Mouse (Mus musculus) midbrain, embryonic 12.5 days (tissue): ENCODE measurements around the gene Krt79. TPM values are rescaled to one million over a fixed set of nuclear protein-coding genes. Genes with fewer than 3 reads are reported as not detected.

ENCODE experiments used
- ATAC-seq: fragments of 200-750 bp; cut with Nextera tagmentation; 2 replicates; pipeline ENCODE4 v1.8.0; 2017; ENCODE audit warnings: low read depth, moderate TSS enrichment, moderate library complexity; ENCODE audit not compliant: low FRiP score
- H3K27ac ChIP-seq: fragments of 300-500 bp; sonication (generic); replicated peaks from 2 replicates; pipeline ENCODE4 v1.5.1; 2016; ENCODE audit warnings: mild to moderate bottlenecking
- H3K27me3 ChIP-seq: fragments of 300-500 bp; sonication (generic); 2 replicates; pipeline ENCODE4 v1.6.1; 2016; ENCODE audit warnings: mild to moderate bottlenecking
- H3K36me3 ChIP-seq: fragments of 300-500 bp; sonication (generic); 2 replicates; pipeline ENCODE4 v1.6.1; 2016
- H3K4me1 ChIP-seq: fragments of 300-500 bp; sonication (generic); 2 replicates; pipeline ENCODE4 v1.6.1; 2016
- H3K4me2 ChIP-seq: fragments of 300-500 bp; sonication (generic); replicated peaks from 2 replicates; pipeline ENCODE4 v1.6.1; 2016; ENCODE audit warnings: mild to moderate bottlenecking, moderate library complexity
- H3K4me3 ChIP-seq: fragments of 300-500 bp; sonication (generic); 2 replicates; pipeline ENCODE4 v1.5.1; 2016; ENCODE audit warnings: mild to moderate bottlenecking
- H3K9ac ChIP-seq: fragments of 300-500 bp; sonication (generic); replicated peaks from 2 replicates; pipeline ENCODE4 v1.6.1; 2016; ENCODE audit warnings: mild to moderate bottlenecking, moderate library complexity
- H3K9me3 ChIP-seq: fragments of 300-500 bp; sonication (generic); 2 replicates; pipeline ENCODE4 v1.6.1; 2016; ENCODE audit warnings: mild to moderate bottlenecking
- WGBS: fragments of 180-500 bp; shearing (Covaris S2); methylation state at CpG from one replicate; pipeline ENCODE4 v1.1.7; 2016; 5-methylcytosine and 5-hydroxymethylcytosine counted together
- polyA plus RNA-seq: library from polyadenylated mRNA; unstranded; fragments of >200 nt; fragmentation: Nextera tagmentation; extraction: Ambion mirVana; gene quantifications from 2 replicates; pipeline ENCODE4 v1.2.1, GENCODE M21; 2016

Gene Krt79
- polyA plus RNA-seq, 1 experiment from 2014 or later, result 0.27 TPM

DNA sequence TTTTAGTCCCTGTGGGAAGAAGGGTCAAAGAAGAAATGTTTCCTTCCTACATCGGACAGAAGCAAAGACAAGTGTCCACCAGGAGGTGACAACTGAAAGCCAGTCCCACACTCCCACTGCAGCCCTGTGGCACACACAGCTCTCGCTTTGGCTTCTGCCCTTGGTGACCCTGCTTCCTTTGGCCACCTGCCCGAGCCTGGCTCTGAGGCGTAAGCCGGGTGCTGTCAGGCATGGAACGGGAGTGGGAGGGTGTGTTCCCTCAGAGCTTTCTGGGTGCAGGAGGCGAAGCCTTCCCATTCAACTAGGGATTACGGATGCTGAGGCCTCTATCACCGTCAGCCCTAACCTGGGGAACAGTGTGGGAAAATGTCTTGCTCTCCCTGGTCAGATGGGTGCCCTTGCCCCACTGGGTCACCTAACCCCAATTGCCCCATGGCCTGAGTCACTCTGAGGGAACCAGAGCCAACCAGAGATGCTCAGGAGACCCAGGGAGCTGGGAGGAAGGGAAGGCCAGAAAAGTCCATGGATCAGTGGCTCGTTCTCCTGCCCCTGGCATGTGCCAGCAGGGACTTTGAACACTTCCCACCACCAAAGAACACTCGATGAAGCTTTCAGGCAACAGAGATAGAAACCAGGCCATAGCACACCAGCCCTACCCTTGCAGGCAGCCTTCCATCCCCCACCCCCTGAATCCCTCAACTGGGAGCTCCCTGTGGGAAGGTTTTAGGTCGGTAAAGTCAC lies 12.6 kb downstream of the Krt79 start:
- Histone ChIP-seq H3K4me2 (no peak overlapping the region), H3K27ac (no peak overlapping the region), H3K4me3 (no peak overlapping the region), H3K36me3 (no peaks in the 10 kb centered on the region), H3K9me3 (no peaks in the 10 kb centered on the region), H3K9ac (no peak overlapping the region), H3K27me3 (peaks cover 27% of the 10 kb centered on the region), H3K4me1 (peaks cover 12% of the 10 kb centered on the region)
- ATAC-seq, result no peak
- 63% methylated on average over 12 of the region's 12 CpGs for WGBS

- no peak overlapping the region for H3K4me2 ChIP-seq
- no peak overlapping the region for H3K4me3 ChIP-seq
- H3K9me3 ChIP-seq, result no peaks in the 10 kb centered on the region
- no peak for ATAC-seq
- H3K27me3 ChIP-seq, result peaks cover 11% of the 10 kb centered on the region
- no peaks in the 10 kb centered on the region for H3K36me3 ChIP-seq
- WGBS, result 86% methylated on average over 1 of the region's 1 CpGs
- peaks cover 10% of the 10 kb centered on the region for H3K4me1 ChIP-seq
- H3K9ac ChIP-seq, result no peak overlapping the region
- no peak overlapping the region for H3K27ac ChIP-seq
Measured at GRCm38 (mm10) chr15:101925041-101925440, 15.1 kb downstream of the Krt79 start.

GRCm38 (mm10) chr15:101924635-101925034 lies 15.5 kb downstream of the Krt79 start, which contains the start of gene Krt4:
TSS of gene Krt4 (minus strand) at chr15:101924735.
- Histone ChIP-seq H3K4me2 (no peak within 1 kb of the TSS), H3K27ac (no peak within 1 kb of the TSS), H3K9ac (no peak within 1 kb of the TSS), H3K27me3 (peaks cover 7% of the 10 kb centered on the region), H3K4me3 (no peak within 1 kb of the TSS), H3K36me3 (no peaks in the 10 kb centered on the region), H3K4me1 (peaks cover 6% of the 10 kb centered on the region), H3K9me3 (no peaks in the 10 kb centered on the region)
- ATAC-seq, result no peak
- WGBS, result 74% methylated on average over 11 of the region's 11 CpGs

GRCm38 (mm10) chr15:101922296-101922695 lies 17.8 kb downstream of the Krt79 start:
- ATAC-seq, result no peak
- Histone ChIP-seq H3K27ac (no peak overlapping the region), H3K9ac (no peak overlapping the region), H3K27me3 (no peaks in the 10 kb centered on the region), H3K9me3 (no peaks in the 10 kb centered on the region), H3K4me1 (no peaks in the 10 kb centered on the region), H3K36me3 (no peaks in the 10 kb centered on the region), H3K4me3 (no peak overlapping the region), H3K4me2 (no peak overlapping the region)
- WGBS, result 83% methylated on average over 2 of the region's 2 CpGs

DNA sequence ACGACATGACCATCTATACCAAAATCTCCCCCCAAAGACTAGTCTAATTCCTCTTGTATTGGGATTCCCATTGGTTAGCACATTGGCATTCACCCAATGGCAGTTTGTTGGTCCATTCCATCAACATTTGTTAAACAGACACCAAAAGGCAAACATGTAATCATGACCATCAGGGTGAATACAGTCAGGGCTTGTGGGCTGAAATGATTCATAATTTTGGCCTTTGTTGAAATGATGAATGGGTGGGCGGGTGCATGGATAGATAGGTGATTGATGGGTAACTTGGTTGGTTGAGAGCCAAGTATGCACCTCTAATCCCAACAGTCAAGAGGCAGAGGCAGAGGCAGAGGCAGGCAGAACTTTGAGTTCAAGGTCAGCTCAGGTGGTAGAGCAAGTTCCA lies 24.1 kb downstream of the Krt79 start:
- Histone ChIP-seq H3K4me1 (no peaks in the 10 kb centered on the region), H3K36me3 (no peaks in the 10 kb centered on the region), H3K27ac (no peak overlapping the region), H3K9ac (no peak overlapping the region), H3K4me3 (no peak overlapping the region), H3K27me3 (no peaks in the 10 kb centered on the region), H3K9me3 (no peaks in the 10 kb centered on the region), H3K4me2 (no peak overlapping the region)
- 78% methylated on average over 2 of the region's 2 CpGs for WGBS
- ATAC-seq, result no peak

DNA sequence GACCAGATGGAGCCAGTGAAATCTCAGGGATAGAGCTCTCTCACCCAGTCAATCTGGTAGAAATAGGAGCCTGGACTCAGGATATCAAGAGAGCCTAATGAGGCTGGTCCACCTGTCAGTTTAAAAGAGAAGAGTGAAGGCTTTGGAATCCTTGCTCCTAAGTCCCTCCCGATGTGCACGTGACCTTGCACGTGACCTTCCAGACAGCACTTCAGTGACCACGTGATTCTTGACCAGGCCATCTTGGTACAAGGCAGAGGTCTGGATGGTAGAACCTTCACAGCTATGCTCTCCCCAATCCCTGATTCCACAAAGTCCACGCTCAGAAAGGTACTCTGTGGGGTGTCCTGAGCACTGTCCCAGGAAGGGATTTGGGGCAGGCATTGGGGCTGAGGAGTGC lies 35.3 kb downstream of the Krt79 start:
- ATAC-seq, result no peak
- no peak overlapping the region for H3K4me3 ChIP-seq
- H3K36me3 ChIP-seq, result no peaks in the 10 kb centered on the region
- WGBS, result 88% methylated on average over 5 of the region's 5 CpGs
- no peaks in the 10 kb centered on the region for H3K27me3 ChIP-seq
- H3K4me1 ChIP-seq, result no peaks in the 10 kb centered on the region
- no peak overlapping the region for H3K9ac ChIP-seq
- H3K4me2 ChIP-seq, result no peak overlapping the region
- H3K27ac ChIP-seq, result no peak overlapping the region
- no peaks in the 10 kb centered on the region for H3K9me3 ChIP-seq

DNA sequence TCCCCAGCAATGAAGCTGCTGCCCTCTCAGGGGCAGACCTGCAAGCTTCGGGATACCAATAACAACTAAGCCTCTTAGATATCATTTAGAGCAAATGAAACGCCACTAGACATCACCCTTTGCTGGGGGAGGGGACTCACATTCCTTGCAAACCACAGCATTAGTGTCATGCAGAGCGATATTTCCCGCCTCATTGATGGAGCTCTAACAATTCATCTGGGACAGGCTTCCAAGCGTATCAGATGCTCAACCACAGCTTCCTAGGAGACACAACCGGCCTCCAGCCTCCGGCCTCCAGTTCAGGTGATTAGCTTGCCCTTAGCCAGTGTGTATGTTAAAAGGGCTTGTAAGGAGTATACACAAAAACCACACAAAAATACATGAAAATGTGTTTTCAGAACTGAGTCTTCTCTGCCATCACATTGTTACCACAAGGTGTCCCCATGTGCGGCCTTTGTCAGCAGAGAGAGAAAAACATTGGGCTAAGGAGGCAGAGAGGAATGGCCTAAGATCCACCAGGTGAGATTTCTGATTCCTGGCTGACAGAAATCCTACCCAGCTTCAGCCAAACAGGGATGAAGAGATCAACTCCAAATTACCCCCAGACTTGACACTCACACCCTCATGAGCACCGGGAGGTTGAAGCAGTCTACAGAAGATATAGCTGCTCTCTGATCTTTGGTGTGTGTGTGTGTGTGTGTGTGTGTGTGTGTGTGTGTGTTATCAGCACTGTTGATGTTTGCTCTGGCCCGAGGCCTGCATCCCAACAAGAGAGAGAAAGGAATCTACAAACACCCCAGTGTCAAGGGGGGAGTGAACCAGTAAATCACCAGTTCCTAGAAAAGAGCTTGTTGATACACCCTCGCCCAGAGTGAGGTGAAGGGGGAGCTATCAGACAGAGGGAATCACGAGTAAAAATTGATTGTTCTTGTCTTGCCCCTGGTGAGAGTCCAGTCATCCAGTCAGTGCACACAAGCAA lies 37.7 kb downstream of the Krt79 start:
- Histone ChIP-seq H3K4me3 (no peak overlapping the region), H3K9ac (no peak overlapping the region), H3K27ac (no peak overlapping the region), H3K27me3 (no peaks in the 10 kb centered on the region), H3K36me3 (no peaks in the 10 kb centered on the region), H3K9me3 (no peaks in the 10 kb centered on the region), H3K4me2 (no peak overlapping the region), H3K4me1 (no peaks in the 10 kb centered on the region)
- ATAC-seq, result no peak
- WGBS, result 54% methylated on average over 12 of the region's 12 CpGs

- no peak overlapping the region for H3K27ac ChIP-seq
- H3K36me3 ChIP-seq, result no peaks in the 10 kb centered on the region
- 95% methylated on average over 4 of the region's 4 CpGs for WGBS
- ATAC-seq, result no peak
- no peaks in the 10 kb centered on the region for H3K27me3 ChIP-seq
- no peak overlapping the region for H3K9ac ChIP-seq
- H3K4me1 ChIP-seq, result no peaks in the 10 kb centered on the region
- H3K4me3 ChIP-seq, result no peak overlapping the region
- H3K4me2 ChIP-seq, result no peak overlapping the region
- no peaks in the 10 kb centered on the region for H3K9me3 ChIP-seq
Measured at GRCm38 (mm10) chr15:101895216-101895615, 44.9 kb downstream of the Krt79 start.

DNA sequence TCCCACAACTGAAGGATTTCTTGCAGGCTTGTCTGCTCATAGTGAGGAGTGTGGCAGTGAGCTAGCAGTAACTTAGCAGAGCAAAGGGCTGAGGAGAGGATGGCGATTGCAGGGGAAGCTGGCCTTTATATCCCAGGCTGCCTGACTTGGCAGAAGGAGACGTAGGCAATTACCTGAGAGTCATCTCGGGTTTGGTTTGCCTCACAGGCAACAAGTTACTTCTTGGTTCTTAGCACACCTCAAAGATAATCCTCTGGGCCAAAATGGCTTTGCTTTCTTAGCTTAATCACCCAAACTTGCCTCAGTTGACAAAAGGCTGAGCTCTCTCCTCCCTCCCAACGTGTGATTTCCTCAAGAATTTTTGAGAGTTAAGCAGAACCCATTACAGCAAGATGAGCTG lies 47.3 kb downstream of the Krt79 start, which contains the start of gene Krt76:
TSS of gene Krt76 (minus strand) at position 101 of the 400 bp plus-strand sequence.
- Histone ChIP-seq H3K36me3 (no peaks in the 10 kb centered on the region), H3K27ac (no peak within 1 kb of the TSS), H3K27me3 (no peaks in the 10 kb centered on the region), H3K4me1 (no peaks in the 10 kb centered on the region), H3K4me3 (no peak within 1 kb of the TSS), H3K9me3 (no peaks in the 10 kb centered on the region), H3K4me2 (no peak within 1 kb of the TSS), H3K9ac (no peak within 1 kb of the TSS)
- WGBS, result 51% methylated on average over 4 of the region's 4 CpGs
- no peak for ATAC-seq

DNA sequence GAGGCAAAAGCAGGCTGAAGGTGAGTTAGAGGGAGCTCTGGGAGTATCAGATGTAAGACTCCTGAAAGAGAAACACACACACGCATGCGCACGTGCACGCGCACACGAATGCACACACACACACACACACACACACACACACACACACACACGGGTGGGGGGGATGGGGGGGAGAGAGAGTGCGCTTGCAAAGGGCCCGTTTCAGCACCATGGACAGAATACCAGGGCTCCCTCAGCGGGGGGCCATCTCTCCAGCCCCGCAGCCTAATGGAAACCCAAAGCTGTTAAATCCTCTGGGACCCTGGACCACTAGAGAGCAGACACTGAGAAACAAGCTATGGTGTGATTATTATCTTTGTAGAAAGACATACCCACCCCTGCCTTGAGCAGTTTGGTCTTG lies 60.3 kb downstream of the Krt79 start:
- Histone ChIP-seq H3K27me3 (0 out of 2 replicates have a peak, but pooled peaks cover under 1% of the 10 kb centered on the region), H3K4me1 (no peaks in the 10 kb centered on the region), H3K9ac (no peak overlapping the region), H3K36me3 (no peaks in the 10 kb centered on the region), H3K27ac (no peak overlapping the region), H3K9me3 (no peaks in the 10 kb centered on the region), H3K4me2 (no peak overlapping the region), H3K4me3 (no peak overlapping the region)
- 22% methylated on average over 7 of the region's 11 CpGs for WGBS
- ATAC-seq, result no peak
